Comparison of ENCODE assay signal across 16 mouse cellular contexts in the genomic region with DNA sequence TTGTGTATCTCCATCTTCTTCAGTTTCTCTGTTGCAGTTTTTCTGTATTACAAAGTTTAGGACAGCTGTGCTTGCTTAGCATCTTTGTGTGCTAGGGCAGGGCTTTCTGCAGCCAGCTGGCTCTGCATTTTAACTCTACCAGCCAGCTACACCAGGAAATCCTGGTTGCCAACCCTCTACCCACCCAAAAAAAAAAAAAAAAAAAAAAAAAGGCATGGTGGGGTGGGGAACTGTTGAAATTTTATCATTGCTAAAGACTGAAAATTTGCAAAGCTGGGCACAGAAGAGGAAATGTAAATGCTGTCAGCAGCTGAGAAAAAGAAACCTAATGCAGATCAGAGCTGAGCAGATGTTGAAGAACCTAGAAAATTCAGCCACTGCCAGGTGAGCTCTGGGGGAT. TPM values are rescaled to one million over a fixed set of nuclear protein-coding genes. Genes with fewer than 3 reads are reported as not detected.
ATAC-seq lines count a peak whose summit lies in the region.
"Had no signal": no experiment of that assay in that cellular context is flagged by ENCODE, and none has a peak within 500 bp of the region (broad histone marks: within the 10 kb centered on the region; RNA-seq: fewer than 3 reads in every experiment).

No protein-coding gene starts in this region.

- peak; percentile 54 for ATAC-seq in common myeloid progenitor, adult 5-6 weeks (replicated peaks; ENCODE audit: low read depth, poor library complexity, severe bottlenecking)
- ATAC-seq in granulocyte monocyte progenitor cell, adult 5-6 weeks (replicated peaks; ENCODE audit: poor library complexity, severe bottlenecking), result peak; percentile 46
- peak; percentile 43 for ATAC-seq in megakaryocyte, adult 5-6 weeks (ENCODE audit: poor library complexity, severe bottlenecking)
- peak; percentile 60 for ATAC-seq in megakaryocyte progenitor cell, adult 5-6 weeks (replicated peaks; ENCODE audit: poor library complexity)

RNA-seq across cellular contexts. Expression of gene Gm36079, which starts 16.7 kb away (rescaled TPM):
- not detected in 2 replicates for total RNA-seq in common myeloid progenitor, adult 5-6 weeks (2017)
- total RNA-seq in granulocyte monocyte progenitor cell, adult 5-6 weeks (2014; fragmentation: Nextera tagmentation), result not detected in 2 replicates
- total RNA-seq in granulocyte monocyte progenitor cell, adult 5-6 weeks (2017), result not detected in 2 replicates
- total RNA-seq in megakaryocyte, adult 5-6 weeks (2015), result not detected in 2 replicates
- 0.49 TPM in 1 of 2 replicates, not detected in the other for total RNA-seq in megakaryocyte, adult 5-6 weeks (2017)
- 3.7 TPM in 1 of 2 replicates, not detected in the other for total RNA-seq in megakaryocyte progenitor cell, adult 5-6 weeks (2015)
- total RNA-seq in megakaryocyte progenitor cell, adult 5-6 weeks (2017), result not detected in 2 replicates
- total RNA-seq: adrenal gland, adult 18-20 months; adrenal gland, adult 2 months; adrenal gland, adult 8-10 months; adrenal gland, postnatal 10 days; adrenal gland, postnatal 14 days; adrenal gland, postnatal 25 days; adrenal gland, postnatal 36 days; adrenal gland, postnatal 4 days; CH12.LX; ES-E14; MEL had no signal

RNA-seq across cellular contexts. Expression of gene Gm21188, which starts 41.9 kb away (rescaled TPM):
- total RNA-seq in common myeloid progenitor, adult 5-6 weeks (2017), result 1.7 and 2.2 TPM in 2 replicates
- total RNA-seq in granulocyte monocyte progenitor cell, adult 5-6 weeks (2014; fragmentation: Nextera tagmentation), result 63.0 and 68.6 TPM in 2 replicates
- 31.0 and 37.9 TPM in 2 replicates for total RNA-seq in granulocyte monocyte progenitor cell, adult 5-6 weeks (2017)
- total RNA-seq in megakaryocyte, adult 5-6 weeks (2015), result 248 and 273 TPM in 2 replicates
- total RNA-seq in megakaryocyte, adult 5-6 weeks (2017), result 152 and 161 TPM in 2 replicates
- total RNA-seq in megakaryocyte progenitor cell, adult 5-6 weeks (2015), result 70.2 and 71.3 TPM in 2 replicates
- 34.4 and 35.7 TPM in 2 replicates for total RNA-seq in megakaryocyte progenitor cell, adult 5-6 weeks (2017)
- total RNA-seq: adrenal gland, adult 2 months; ES-E14; MEL had no signal

RNA-seq across cellular contexts. Expression of gene B020031M17Rik, which starts 59.5 kb away (rescaled TPM):
- not detected in 2 replicates for total RNA-seq in common myeloid progenitor, adult 5-6 weeks (2017)
- not detected in 2 replicates for total RNA-seq in granulocyte monocyte progenitor cell, adult 5-6 weeks (2014; fragmentation: Nextera tagmentation)
- not detected in 2 replicates for total RNA-seq in granulocyte monocyte progenitor cell, adult 5-6 weeks (2017)
- total RNA-seq in megakaryocyte, adult 5-6 weeks (2015), result not detected in 2 replicates
- not detected in 2 replicates for total RNA-seq in megakaryocyte, adult 5-6 weeks (2017)
- total RNA-seq in megakaryocyte progenitor cell, adult 5-6 weeks (2015), result not detected in 2 replicates
- not detected in 2 replicates for total RNA-seq in megakaryocyte progenitor cell, adult 5-6 weeks (2017)
- total RNA-seq: adrenal gland, adult 18-20 months; adrenal gland, adult 2 months; adrenal gland, adult 8-10 months; adrenal gland, postnatal 10 days; adrenal gland, postnatal 14 days; adrenal gland, postnatal 25 days; adrenal gland, postnatal 36 days; adrenal gland, postnatal 4 days; G1E; MEL had no signal

Comparison
In these comparisons a context has a peak if more than half of its experiments do, and no peak if none do; other contexts are left out.
1. Peak in every context shown above with its lines: ATAC-seq.
2. RNA of gene Gm21188, which starts 41.9 kb away (total RNA-seq): 152 to 273 TPM in megakaryocyte, adult 5-6 weeks, 34.4 to 71.3 TPM in megakaryocyte progenitor cell, adult 5-6 weeks and 31.0 to 68.6 TPM in granulocyte monocyte progenitor cell, adult 5-6 weeks; 1.7 to 2.2 TPM in common myeloid progenitor, adult 5-6 weeks; every median in the first group is over 10 times any median in the second.